Mouse (Mus musculus) lung, postnatal 0 days (tissue): ENCODE measurements at regions not wholly inside any gene's neighbourhood (a gene's known extent, or its start where the extent isn't known, plus 50 kb on each side); places are given as distances from the start of the nearest gene placed in this dataset.
A peak's percentile ranks its signal among the peaks of the same experiment; 100 is the strongest.

ENCODE experiments used
- ATAC-seq: fragments of 200-750 bp; cut with Nextera tagmentation; 2 replicates; pipeline ENCODE4 v1.8.0; 2017; ENCODE audit warnings: moderate library complexity
- DNase-seq: peaks from one replicate; pipeline ENCODE4 v3.0.0-alpha.2; 2016; ENCODE audit warnings: low spot score
- H3K27ac ChIP-seq: fragments of 300-500 bp; sonication (generic); 2 replicates; pipeline ENCODE4 v1.5.1; 2014; ENCODE audit warnings: antibody characterized with exemption, mild to moderate bottlenecking, low read length, mixed read lengths
- H3K27me3 ChIP-seq: fragments of 300-500 bp; sonication (generic); replicated peaks from 2 replicates; pipeline ENCODE4 v1.6.1; 2014; ENCODE audit warnings: low read length, mixed read lengths; ENCODE audit not compliant: insufficient read depth
- H3K36me3 ChIP-seq: fragments of 300-500 bp; sonication (generic); 2 replicates; pipeline ENCODE4 v1.6.1; 2014; ENCODE audit warnings: low read length, mixed read lengths; ENCODE audit not compliant: insufficient read depth
- H3K4me1 ChIP-seq: fragments of 300-500 bp; sonication (generic); 2 replicates; pipeline ENCODE4 v1.6.1; 2014; ENCODE audit warnings: antibody characterized with exemption, low read depth, low read length, mixed read lengths; ENCODE audit not compliant: insufficient read depth
- H3K4me2 ChIP-seq: fragments of 300-500 bp; sonication (generic); replicated peaks from 2 replicates; pipeline ENCODE4 v1.6.1; 2014; ENCODE audit warnings: low read depth, mild to moderate bottlenecking, low read length, moderate library complexity, mixed read lengths
- H3K4me3 ChIP-seq: fragments of 300-500 bp; sonication (generic); 2 replicates; pipeline ENCODE4 v1.5.1; 2014; ENCODE audit warnings: low read depth, low read length
- H3K9ac ChIP-seq: fragments of 300-500 bp; sonication (generic); replicated peaks from 2 replicates; pipeline ENCODE4 v1.6.1; 2014; ENCODE audit warnings: low read depth, mild to moderate bottlenecking
- H3K9me3 ChIP-seq: fragments of 300-500 bp; sonication (generic); 2 replicates; pipeline ENCODE4 v1.6.1; 2016; ENCODE audit warnings: low read length, mixed read lengths
- CTCF ChIP-seq: IDR thresholded peaks from 2 replicates; pipeline ENCODE4 v1.5.1; 2016; ENCODE audit warnings: antibody characterized with exemption, mild to moderate bottlenecking
- EP300 ChIP-seq: IDR thresholded peaks from 2 replicates; pipeline ENCODE4 v1.6.1; 2016; ENCODE audit warnings: antibody characterized with exemption, mild to moderate bottlenecking, control low read depth
- WGBS: fragments of 180-500 bp; shearing (Covaris S2); extraction: QIAGEN DNeasy Blood & Tissue Kit; methylation state at CpG from one replicate; pipeline ENCODE4 v1.1.7; 2014; 5-methylcytosine and 5-hydroxymethylcytosine counted together

DNA sequence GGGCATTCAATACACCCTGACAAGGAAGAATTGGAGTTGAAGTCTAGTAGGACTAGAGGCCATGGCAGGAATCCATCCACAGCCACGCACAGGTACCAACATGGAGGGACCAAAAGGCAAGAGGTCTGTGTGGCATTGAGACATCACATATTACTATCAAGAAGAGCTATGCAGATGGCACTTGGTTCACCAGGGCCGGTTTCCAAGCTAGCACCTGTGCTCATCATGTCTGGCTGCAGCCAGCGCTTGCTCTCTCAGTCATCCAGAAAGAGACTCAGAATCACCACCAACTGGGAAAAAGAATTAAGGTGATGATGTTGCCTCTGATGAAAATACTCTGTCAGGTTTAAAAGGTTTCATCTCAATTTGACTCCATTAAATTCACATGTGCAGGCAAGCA lies 292.1 kb upstream of the 1700056E22Rik start:
- ATAC-seq (no peak), DNase-seq (no peak)
- Histone ChIP-seq H3K9ac (no peak overlapping the region), H3K36me3 (no peaks in the 10 kb centered on the region), H3K9me3 (no peaks in the 10 kb centered on the region), H3K4me2 (no peak overlapping the region), H3K4me1 (no peaks in the 10 kb centered on the region), H3K4me3 (no peak overlapping the region), H3K27me3 (no peaks in the 10 kb centered on the region), H3K27ac (no peak overlapping the region)
- WGBS: 89% methylated on average over 3 of the region's 3 CpGs
- TF ChIP-seq EP300 (no peak), CTCF (no peak)

DNA sequence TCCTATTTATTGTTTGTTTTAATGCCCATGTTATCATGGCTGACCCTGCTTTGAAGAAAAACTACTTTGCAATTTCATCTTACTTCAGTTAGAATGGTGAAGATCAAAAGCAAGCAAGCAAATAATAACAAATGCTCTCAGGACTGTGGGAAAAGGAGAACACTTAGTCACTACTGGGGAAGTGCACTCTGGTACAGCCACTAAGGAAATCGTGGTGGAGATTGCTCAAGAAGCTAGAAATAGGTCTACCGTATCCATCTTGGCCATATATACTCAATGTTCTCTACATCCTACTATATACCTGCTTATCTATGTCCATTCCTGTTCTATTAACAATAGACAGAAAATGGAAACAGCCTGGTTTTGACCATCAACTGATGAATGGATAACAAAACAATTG lies 290.1 kb upstream of the 1700056E22Rik start:
- 79% methylated on average over 2 of the region's 2 CpGs for WGBS
- no peaks in the 10 kb centered on the region for H3K27me3 ChIP-seq
- ATAC-seq: no peak
- no peak overlapping the region for H3K4me2 ChIP-seq
- H3K9me3 ChIP-seq: no peaks in the 10 kb centered on the region
- no peaks in the 10 kb centered on the region for H3K36me3 ChIP-seq
- 0 out of 2 replicates have a peak, but pooled peaks cover 4% of the 10 kb centered on the region for H3K4me1 ChIP-seq
- no peak overlapping the region for H3K27ac ChIP-seq
- H3K9ac ChIP-seq: no peak overlapping the region
- DNase-seq: no peak
- no peak for TF ChIP-seq EP300
- TF ChIP-seq CTCF: no peak
- H3K4me3 ChIP-seq: no peak overlapping the region

DNA sequence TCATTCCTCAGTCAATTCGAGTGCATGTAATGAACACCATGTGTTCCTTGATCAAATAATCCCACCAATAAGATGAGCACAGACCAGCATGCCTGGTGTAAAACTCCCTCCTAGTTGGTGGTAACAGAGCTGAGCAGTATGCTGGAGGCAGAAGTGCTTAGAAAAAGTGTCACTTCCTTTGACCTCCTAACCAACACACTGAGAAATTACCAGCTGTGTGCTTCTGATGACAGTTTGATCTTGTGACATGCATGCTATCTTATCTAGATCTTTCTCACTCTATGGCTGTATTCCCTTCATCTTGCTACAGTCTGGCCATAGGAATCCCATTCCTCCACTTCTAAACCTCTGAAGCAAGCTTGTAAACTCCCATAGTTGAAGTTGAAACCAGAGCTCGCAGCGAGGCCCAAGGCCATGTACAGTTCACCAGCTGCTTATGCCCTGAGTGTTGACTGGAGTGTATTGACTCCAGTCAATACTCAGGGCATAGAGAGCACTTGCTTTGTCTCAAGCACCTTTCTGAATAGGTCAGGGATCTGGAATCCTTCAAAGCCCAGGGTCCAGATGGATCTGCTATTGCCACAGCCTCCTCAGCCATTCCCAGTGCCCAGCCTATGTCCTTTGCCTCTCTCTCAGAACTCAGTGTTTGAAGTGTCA lies 286.5 kb upstream of the 1700056E22Rik start:
- DNase-seq (peak; percentile 73), ATAC-seq (peak; percentile 94)
- H3K4me3 ChIP-seq: no peak overlapping the region
- H3K4me2 ChIP-seq: no peak overlapping the region
- no peaks in the 10 kb centered on the region for H3K27me3 ChIP-seq
- no peak overlapping the region for H3K27ac ChIP-seq
- 45% methylated on average over 3 of the region's 3 CpGs for WGBS
- H3K36me3 ChIP-seq: no peaks in the 10 kb centered on the region
- H3K9ac ChIP-seq: no peak overlapping the region
- no peak for TF ChIP-seq CTCF
- peak; percentile 60; the same call in 1 of the 2 replicates for TF ChIP-seq EP300
- H3K4me1 ChIP-seq: 0 out of 2 replicates have a peak, but pooled peaks cover 4% of the 10 kb centered on the region
- no peaks in the 10 kb centered on the region for H3K9me3 ChIP-seq

DNA sequence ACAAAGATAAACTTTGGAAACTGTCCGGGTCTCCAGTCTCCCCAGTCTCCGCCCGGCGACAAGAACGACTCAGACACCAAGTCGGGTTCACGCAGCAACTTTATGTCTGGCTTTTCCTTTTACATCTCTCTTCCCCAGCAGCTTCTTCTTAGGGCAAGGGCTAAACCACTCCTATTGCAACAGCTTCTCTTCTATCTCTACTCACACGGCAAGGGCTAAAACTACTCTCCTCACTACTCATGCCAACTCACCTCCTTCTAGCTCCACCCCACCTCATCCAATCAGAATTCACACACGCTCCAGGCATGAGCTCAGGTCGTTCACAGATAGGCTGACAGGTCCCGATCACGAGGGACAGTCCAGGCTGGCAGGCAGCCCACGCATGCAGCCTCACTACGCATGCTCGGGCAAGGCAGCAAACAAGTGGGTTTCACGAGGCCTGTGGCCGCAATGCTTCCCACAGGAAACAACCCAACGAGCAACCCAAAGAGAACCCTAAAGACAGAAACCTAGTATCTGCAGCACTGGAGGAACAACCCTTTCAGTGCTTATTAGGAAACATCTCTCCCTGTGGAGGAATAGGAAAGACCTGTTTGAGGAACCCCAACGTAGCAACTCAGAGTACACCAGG lies 276.2 kb upstream of the 1700056E22Rik start:
- H3K9me3 ChIP-seq: no peaks in the 10 kb centered on the region
- H3K4me1 ChIP-seq: no peaks in the 10 kb centered on the region
- no peak overlapping the region for H3K27ac ChIP-seq
- H3K4me3 ChIP-seq: no peak overlapping the region
- 72% methylated on average over 19 of the region's 19 CpGs for WGBS
- H3K9ac ChIP-seq: no peak overlapping the region
- H3K4me2 ChIP-seq: no peak overlapping the region
- no peaks in the 10 kb centered on the region for H3K27me3 ChIP-seq
- H3K36me3 ChIP-seq: no peaks in the 10 kb centered on the region
- TF ChIP-seq CTCF (no peak), EP300 (no peak)
- DNase-seq (no peak), ATAC-seq (no peak)

DNA sequence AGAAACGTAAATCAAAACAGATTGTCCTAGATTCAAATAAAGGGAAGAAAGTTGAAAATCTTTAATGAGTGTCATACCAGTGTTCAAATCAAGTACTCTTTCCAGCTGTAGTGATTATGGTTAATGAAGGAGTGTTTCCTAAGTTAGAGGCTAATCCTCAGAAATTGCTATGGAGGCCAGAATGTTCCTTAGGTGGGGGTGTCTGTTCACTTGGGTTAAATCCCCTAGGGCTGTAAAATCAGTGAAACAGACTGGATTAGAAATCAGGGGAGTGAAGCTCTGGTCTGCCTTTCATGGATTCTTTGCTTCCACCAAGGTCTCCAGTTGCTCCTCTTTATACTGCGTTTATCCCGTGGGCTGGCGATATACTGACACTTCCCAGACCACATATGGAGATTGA lies 270.7 kb upstream of the 1700056E22Rik start:
- no peak for DNase-seq

DNA sequence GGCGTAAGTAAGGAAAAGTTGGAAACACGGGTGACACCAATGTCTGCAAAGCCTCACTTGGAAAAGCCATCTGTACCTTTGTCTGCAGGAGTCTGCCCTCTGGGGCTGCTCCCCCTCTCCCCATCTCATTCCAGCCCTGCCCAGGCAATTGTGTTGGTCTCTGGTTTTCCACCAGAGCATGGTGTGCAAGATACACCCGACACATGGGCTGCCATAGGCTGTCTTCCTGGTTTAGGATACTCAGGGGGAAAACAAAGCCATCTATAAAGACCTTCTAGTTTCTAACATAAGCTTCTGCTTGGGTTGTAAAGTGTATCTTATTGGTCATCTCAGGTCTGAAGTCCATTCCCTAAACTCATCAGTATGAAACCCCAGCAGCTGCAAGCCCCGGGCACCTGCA lies 270.1 kb upstream of the 1700056E22Rik start:
- TF ChIP-seq EP300 (no peak), CTCF (no peak)
- no peak for DNase-seq
- Histone ChIP-seq H3K36me3 (no peaks in the 10 kb centered on the region), H3K27ac (no peak overlapping the region), H3K4me1 (no peaks in the 10 kb centered on the region), H3K9me3 (no peaks in the 10 kb centered on the region), H3K4me2 (no peak overlapping the region), H3K4me3 (no peak overlapping the region), H3K27me3 (no peaks in the 10 kb centered on the region), H3K9ac (no peak overlapping the region)
- 91% methylated on average over 4 of the region's 4 CpGs for WGBS
- no peak for ATAC-seq

More for the DNA sequence above, 270.7 kb upstream of the 1700056E22Rik start:
- TF ChIP-seq CTCF (no peak), EP300 (no peak)
- no peaks in the 10 kb centered on the region for H3K9me3 ChIP-seq
- H3K9ac ChIP-seq: no peak overlapping the region
- H3K36me3 ChIP-seq: no peaks in the 10 kb centered on the region
- WGBS: 90% methylated on average over 4 of the region's 4 CpGs
- H3K4me2 ChIP-seq: no peak overlapping the region
- H3K27ac ChIP-seq: no peak overlapping the region
- ATAC-seq: no peak
- no peaks in the 10 kb centered on the region for H3K4me1 ChIP-seq
- no peaks in the 10 kb centered on the region for H3K27me3 ChIP-seq
- no peak overlapping the region for H3K4me3 ChIP-seq
